Mouse (Mus musculus): Measurements from ENCODE around the gene Klhl3. TPM values are rescaled to one million over a fixed set of nuclear protein-coding genes. Genes with fewer than 3 reads are reported as not detected.

Klhl3 gene
- polyA plus RNA-seq, 1 experiment from 2014 or later = 8.9 TPM

DNA sequence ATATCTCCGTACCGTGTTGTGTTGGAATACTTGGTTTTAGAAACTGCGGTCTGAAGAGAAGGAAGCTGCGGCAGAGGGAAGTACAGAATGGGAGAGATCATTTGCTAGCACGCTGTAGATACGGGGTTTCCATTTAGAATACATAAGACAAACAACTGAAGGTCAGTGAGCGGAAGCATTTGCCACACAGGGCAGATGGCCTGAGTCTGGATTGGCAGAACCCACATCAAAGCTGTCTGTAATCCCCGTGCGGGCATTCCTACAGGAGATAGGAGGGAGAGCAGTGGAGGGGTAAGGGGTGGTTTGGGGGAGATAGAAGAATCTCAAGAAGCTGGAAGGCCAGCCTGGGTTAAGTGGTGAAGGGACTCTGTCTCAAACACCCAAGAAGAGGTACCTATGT lies 38.5 kb downstream of the Klhl3 start:
- WGBS = 81% methylated on average over 9 of the region's 9 CpGs
- Histone ChIP-seq H3K4me1 (replicated peaks) (no peaks in the 10 kb centered on the region), H3K4me2 (replicated peaks) (no peak overlapping the region), H3K36me3 (0 out of 2 replicates have a peak, but pooled peaks cover 6% of the 10 kb centered on the region), H3K4me3 (replicated peaks) (no peak overlapping the region), H3K27me3 (no peaks in the 10 kb centered on the region), H3K27ac (no peak overlapping the region), H3K9ac (replicated peaks) (no peak overlapping the region), H3K9me3 (no peaks in the 10 kb centered on the region)
- no peak for ATAC-seq

DNA sequence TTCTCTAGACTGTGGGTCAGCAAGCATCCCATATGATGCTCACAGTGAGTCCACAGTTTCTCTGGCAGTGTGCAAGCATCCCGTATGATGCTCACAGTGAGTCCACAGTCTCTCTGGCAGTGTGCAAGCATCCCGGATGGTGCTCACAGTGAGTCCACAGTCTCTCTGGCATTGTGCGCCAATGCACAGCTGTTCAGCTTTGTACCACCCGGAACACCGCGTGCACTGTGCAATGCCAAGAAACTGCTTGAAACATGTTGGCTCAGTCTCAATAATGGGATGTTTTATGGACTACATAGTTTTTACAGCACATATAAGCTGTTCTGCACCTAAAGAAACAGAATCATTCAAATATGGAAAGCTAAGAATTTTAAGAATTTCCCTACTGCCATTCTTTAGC lies 38.9 kb downstream of the Klhl3 start:
- ATAC-seq = no peak
- Histone ChIP-seq H3K4me3 (replicated peaks) (no peak overlapping the region), H3K4me1 (replicated peaks) (no peaks in the 10 kb centered on the region), H3K27ac (no peak overlapping the region), H3K27me3 (no peaks in the 10 kb centered on the region), H3K9ac (replicated peaks) (no peak overlapping the region), H3K4me2 (replicated peaks) (no peak overlapping the region), H3K9me3 (no peaks in the 10 kb centered on the region), H3K36me3 (0 out of 2 replicates have a peak, but pooled peaks cover 6% of the 10 kb centered on the region)
- WGBS = 91% methylated on average over 6 of the region's 6 CpGs

DNA sequence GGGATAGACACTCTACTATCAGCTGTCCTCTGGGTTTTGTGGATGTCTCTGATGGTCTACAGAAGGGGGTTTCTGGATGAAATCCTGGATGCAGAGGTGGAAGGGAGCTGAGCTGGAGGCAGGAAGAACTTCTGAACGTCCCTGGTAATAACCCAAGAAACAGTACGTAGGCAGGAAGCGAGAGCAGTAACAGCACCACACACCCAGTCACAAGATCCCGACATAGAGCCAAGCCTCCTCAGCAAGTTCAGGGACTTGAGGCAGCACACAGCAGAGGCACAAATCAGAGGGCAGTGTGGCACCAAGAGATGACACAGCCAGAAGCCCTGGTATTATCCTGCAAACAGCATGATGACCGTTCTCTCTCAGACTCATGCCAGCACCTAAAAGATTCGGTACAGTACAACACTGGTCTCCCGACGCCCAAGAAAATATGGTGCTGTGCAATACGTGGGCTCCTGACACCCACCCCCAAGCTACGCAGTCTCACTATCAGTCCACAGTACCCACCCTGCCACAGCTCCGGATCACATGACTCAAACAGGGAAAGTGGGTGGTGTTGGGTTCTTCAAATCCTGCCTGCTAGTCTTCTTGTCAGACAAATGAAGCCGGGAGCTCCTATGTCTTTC lies 40.0 kb downstream of the Klhl3 start:
- Histone ChIP-seq H3K9me3 (no peaks in the 10 kb centered on the region), H3K9ac (replicated peaks) (0 out of 2 replicates have a peak overlapping the region, but pooled peaks have one; percentile 19), H3K27me3 (no peaks in the 10 kb centered on the region), H3K27ac (no peak overlapping the region), H3K4me1 (replicated peaks) (0 out of 2 replicates have a peak, but pooled peaks cover 3% of the 10 kb centered on the region), H3K4me2 (replicated peaks) (no peak overlapping the region), H3K36me3 (peaks cover 6% of the 10 kb centered on the region; the same call in 1 of the 2 replicates), H3K4me3 (replicated peaks) (no peak overlapping the region)
- no peak for ATAC-seq
- 87% methylated on average over 12 of the region's 12 CpGs for WGBS

DNA sequence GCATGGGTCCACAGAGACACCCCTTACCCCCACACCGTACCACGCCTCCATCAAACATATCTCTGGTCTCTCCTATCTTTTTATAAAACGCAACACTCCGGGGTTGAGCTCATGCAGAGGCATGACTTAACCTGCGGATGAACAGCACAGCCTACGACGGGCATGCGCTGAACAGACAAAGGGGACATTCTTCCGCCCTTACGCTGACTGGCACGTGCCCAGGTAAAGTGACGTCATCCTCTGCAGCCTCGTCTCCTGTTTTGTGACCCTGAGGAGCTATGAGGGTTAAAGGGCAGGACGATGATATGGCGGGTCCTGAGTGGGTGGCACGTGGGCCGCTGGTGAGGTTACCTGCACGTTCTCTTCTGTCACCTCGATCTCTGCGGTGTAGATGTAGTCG lies 42.2 kb downstream of the Klhl3 start:
- no peak overlapping the region for H3K4me3 ChIP-seq (replicated peaks)
- no peak overlapping the region for H3K27ac ChIP-seq
- no peak overlapping the region for H3K4me2 ChIP-seq (replicated peaks)
- 0 out of 2 replicates have a peak, but pooled peaks cover 9% of the 10 kb centered on the region for H3K4me1 ChIP-seq (replicated peaks)
- 94% methylated on average over 21 of the region's 21 CpGs for WGBS
- H3K27me3 ChIP-seq = no peaks in the 10 kb centered on the region
- H3K9ac ChIP-seq (replicated peaks) = no peak overlapping the region
- H3K36me3 ChIP-seq = peaks cover 6% of the 10 kb centered on the region; the same call in 1 of the 2 replicates
- no peaks in the 10 kb centered on the region for H3K9me3 ChIP-seq
- no peak for ATAC-seq

DNA sequence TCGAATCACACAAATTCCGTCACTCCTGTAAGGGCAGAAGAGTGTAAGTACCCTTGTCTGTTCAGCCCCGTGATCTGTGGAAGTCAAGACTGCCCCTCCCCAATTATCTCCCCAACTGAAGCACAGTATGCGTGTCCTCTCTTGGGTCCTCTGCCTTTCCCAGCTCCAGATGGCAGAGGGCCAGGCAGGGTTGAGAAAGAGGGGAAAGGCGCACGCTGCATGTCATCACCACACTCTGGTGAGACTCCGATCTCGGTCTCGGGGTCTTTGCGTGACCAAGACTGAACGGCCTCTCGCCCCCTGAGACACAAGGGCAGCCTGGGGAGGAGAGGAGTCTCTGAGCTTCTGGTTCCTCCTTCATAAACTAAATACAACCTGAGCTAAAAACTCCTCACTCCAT lies 42.9 kb downstream of the Klhl3 start:
- H3K9ac ChIP-seq (replicated peaks) = no peak overlapping the region
- H3K27me3 ChIP-seq = no peaks in the 10 kb centered on the region
- H3K4me1 ChIP-seq (replicated peaks) = 0 out of 2 replicates have a peak, but pooled peaks cover 9% of the 10 kb centered on the region
- ATAC-seq = no peak
- peaks cover 6% of the 10 kb centered on the region; the same call in 1 of the 2 replicates for H3K36me3 ChIP-seq
- no peak overlapping the region for H3K4me3 ChIP-seq (replicated peaks)
- H3K9me3 ChIP-seq = no peaks in the 10 kb centered on the region
- H3K4me2 ChIP-seq (replicated peaks) = no peak overlapping the region
- 89% methylated on average over 12 of the region's 12 CpGs for WGBS
- no peak overlapping the region for H3K27ac ChIP-seq

DNA sequence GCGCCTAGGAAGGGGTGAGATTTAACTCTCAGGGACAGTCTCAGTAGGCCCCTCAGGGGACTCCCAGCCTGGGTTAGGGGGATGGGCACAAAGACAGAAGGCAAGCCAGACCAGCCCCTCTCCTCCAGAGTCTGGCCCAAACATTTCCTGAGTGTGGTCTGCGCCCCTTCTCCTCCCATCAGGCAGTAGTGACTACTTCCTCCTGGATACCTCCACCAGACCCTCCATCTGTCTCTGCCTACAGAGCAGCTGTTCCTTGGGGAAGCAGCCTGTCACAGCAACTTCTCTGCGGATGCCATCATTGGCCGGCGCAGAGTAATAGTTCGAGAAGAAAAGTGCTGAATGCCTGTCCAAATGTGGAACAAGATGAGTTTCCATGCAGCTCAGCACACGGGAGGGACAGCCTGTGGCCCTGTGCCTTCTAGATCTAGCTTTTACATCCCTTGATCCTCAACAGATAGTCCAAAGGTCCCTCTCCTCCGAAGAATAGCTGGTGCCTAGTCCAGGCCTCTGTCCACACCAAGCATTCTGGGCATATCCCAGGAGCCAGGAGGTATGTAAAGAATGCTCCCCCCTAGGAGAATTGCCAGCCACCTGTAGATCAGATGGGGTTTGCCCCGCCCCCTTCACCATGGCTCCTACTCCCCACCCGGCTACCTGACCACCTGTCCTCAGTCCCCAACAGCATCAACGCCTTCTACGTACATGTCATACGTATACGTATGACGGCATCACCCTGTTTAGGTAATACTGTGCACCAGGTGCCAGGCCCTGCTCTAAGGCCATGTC lies 44.8 kb downstream of the Klhl3 start:
- no peaks in the 10 kb centered on the region for H3K27me3 ChIP-seq
- H3K9me3 ChIP-seq = no peaks in the 10 kb centered on the region
- WGBS = 95% methylated on average over 15 of the region's 15 CpGs
- H3K9ac ChIP-seq (replicated peaks) = no peak overlapping the region
- no peak overlapping the region for H3K4me3 ChIP-seq (replicated peaks)
- H3K36me3 ChIP-seq = peaks cover 7% of the 10 kb centered on the region
- no peak overlapping the region for H3K27ac ChIP-seq
- no peak overlapping the region for H3K4me2 ChIP-seq (replicated peaks)
- ATAC-seq = no peak
- 0 out of 2 replicates have a peak, but pooled peaks cover 9% of the 10 kb centered on the region for H3K4me1 ChIP-seq (replicated peaks)

DNA sequence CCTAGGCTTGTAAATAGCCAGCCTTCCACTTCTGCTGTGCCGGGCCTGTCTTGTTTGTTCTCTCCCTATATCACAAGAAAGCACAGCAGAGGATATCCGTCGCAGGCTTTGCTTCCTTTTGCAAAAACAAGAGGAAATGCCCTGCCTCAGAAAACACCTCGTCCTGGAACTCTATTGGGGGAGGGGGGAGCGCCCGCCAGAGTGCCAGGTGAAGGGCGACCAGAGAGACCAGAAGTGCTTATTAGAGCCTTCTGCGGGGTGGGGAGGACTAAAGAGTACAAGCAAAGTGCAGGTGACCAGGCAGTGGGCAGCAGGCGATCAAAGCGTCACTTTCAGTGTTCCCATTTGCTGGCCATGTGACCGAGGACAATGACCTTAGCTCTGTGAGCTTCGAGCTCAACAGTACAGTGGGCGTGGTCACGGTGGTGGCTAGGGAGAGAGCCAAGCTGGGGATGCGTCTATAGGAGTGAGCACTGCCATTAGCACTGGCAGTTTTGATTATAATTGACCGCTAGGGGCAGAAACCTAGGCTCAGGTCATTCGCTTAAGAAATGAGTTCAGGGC lies 45.8 kb downstream of the Klhl3 start:
- peaks cover 16% of the 10 kb centered on the region for H3K36me3 ChIP-seq
- no peak overlapping the region for H3K9ac ChIP-seq (replicated peaks)
- 26% methylated on average over 17 of the region's 17 CpGs for WGBS
- H3K4me1 ChIP-seq (replicated peaks) = 0 out of 2 replicates have a peak, but pooled peaks cover 9% of the 10 kb centered on the region
- no peak overlapping the region for H3K4me3 ChIP-seq (replicated peaks)
- H3K27ac ChIP-seq = peak overlapping the region; percentile 14
- no peak for ATAC-seq
- H3K9me3 ChIP-seq = no peaks in the 10 kb centered on the region
- no peak overlapping the region for H3K4me2 ChIP-seq (replicated peaks)
- H3K27me3 ChIP-seq = no peaks in the 10 kb centered on the region

DNA sequence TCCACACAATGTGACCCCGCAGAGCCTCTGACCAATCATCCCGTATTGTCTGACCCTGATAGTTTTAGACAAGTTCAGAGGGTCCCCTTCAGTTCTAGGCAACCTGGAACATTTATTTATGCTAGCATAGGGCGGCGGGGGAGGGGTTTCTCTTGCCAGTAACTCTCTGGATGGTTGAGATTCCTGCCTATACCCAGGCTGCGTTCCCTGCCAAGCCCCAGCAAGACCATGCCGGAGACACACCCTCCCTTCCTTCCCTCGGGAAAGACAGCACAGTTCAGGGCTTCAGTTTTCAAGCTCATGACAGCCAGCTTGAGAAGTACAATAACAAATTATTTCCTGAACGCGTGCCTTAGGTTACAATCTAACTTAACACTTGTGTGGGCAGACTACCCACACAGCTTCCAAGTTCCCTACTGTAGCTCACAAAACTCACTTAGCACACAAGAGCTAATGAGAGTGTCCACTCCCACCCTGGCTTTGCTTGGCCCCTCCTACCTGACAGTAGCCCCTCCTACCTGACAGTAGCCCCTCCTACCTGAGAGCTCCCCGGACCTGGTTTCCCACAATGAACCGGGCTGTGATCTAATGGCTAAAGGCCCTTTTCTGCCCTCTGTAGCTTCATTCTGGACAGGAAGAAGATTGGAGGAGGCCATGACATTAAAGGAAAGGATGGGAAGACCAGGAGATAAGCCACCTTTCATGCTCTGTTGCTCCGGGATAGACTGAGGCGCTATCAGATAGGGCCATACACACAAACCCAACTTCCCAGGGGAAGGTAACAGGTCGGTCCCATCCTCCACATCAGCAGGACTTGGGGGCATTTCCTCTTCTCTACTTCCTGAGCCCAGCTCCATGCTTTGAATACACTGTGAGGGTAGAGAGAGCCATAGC lies 46.6 kb downstream of the Klhl3 start:
- H3K27ac ChIP-seq = peak overlapping the region; percentile 14; the same call in 1 of the 2 replicates
- no peak for ATAC-seq
- WGBS = 73% methylated on average over 14 of the region's 14 CpGs

DNA sequence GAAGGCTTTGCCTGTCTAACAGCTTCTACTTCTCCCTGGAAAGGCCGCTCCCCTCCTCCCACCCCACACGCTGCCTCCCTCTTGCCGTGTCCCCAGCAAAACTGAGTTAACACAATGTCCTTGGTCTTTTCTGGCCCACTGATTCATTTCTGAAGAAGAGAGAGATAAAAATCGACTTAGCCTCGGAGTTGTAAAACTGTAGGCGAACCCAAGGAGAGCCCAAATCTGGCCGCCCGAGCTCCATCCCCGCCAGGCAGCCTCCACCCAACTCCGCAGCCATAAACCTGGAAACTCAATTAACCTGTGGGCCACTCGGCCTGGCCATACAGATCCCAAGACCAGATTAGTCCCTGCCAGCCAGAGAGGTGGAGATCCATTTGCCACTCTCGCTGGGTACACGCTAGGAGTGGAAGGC lies 47.3 kb downstream of the Klhl3 start:
- no peak overlapping the region for H3K27ac ChIP-seq
- ATAC-seq = no peak

More for the DNA sequence above, 46.6 kb downstream of the Klhl3 start:
- Histone ChIP-seq H3K27me3 (no peaks in the 10 kb centered on the region), H3K36me3 (peaks cover 25% of the 10 kb centered on the region), H3K4me1 (replicated peaks) (0 out of 2 replicates have a peak, but pooled peaks cover 9% of the 10 kb centered on the region), H3K9me3 (no peaks in the 10 kb centered on the region), H3K4me3 (replicated peaks) (no peak overlapping the region), H3K4me2 (replicated peaks) (no peak overlapping the region), H3K9ac (replicated peaks) (no peak overlapping the region)

DNA sequence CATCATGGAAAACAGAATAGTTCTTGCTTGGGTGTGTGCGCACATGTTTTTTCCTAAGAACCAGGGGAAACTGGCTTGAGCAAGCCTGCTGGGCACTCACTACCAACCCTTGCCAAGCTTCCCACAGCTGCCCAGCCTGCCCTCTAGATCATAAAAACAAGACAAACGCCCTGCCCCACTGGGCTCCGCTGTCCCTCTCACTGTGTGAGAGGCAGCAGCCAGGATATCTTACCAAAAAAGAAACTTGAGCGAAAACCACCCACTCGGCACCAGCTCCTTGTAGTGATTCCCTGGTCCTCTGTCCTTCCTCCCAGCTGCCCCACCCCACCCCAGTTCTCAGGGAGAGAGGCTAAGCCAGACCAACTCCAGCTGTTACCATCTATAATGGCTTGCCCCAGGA lies 48.1 kb downstream of the Klhl3 start:
- Histone ChIP-seq H3K27me3 (no peaks in the 10 kb centered on the region), H3K4me3 (replicated peaks) (no peak overlapping the region), H3K9ac (replicated peaks) (no peak overlapping the region), H3K9me3 (no peaks in the 10 kb centered on the region), H3K27ac (no peak overlapping the region), H3K36me3 (peaks cover 23% of the 10 kb centered on the region), H3K4me2 (replicated peaks) (no peak overlapping the region), H3K4me1 (replicated peaks) (0 out of 2 replicates have a peak, but pooled peaks cover 9% of the 10 kb centered on the region)
- WGBS = 79% methylated on average over 5 of the region's 5 CpGs
- no peak for ATAC-seq

More for the DNA sequence above, 47.3 kb downstream of the Klhl3 start:
- no peak overlapping the region for H3K4me3 ChIP-seq (replicated peaks)
- H3K9ac ChIP-seq (replicated peaks) = no peak overlapping the region
- H3K4me2 ChIP-seq (replicated peaks) = no peak overlapping the region
- 0 out of 2 replicates have a peak, but pooled peaks cover 9% of the 10 kb centered on the region for H3K4me1 ChIP-seq (replicated peaks)
- no peaks in the 10 kb centered on the region for H3K9me3 ChIP-seq
- 85% methylated on average over 13 of the region's 13 CpGs for WGBS
- H3K27me3 ChIP-seq = no peaks in the 10 kb centered on the region
- peaks cover 23% of the 10 kb centered on the region for H3K36me3 ChIP-seq

Measured in midbrain, embryonic 13.5 days (tissue).